Mouse (Mus musculus) thymus, adult 2 months (tissue): ENCODE data around the gene Ciz1.

ENCODE experiments used
- CTCF ChIP-seq: fragments of 200-500 bp; IDR thresholded peaks from 2 replicates; pipeline ENCODE4 v1.5.1; 2012; ENCODE audit warnings: mild to moderate bottlenecking, control low read depth, low read length, moderate library complexity, borderline replicate concordance; ENCODE audit not compliant: control insufficient read depth, poor library complexity, insufficient read depth; ENCODE audit errors: extremely low read depth
- POLR2A ChIP-seq: fragments of 200-500 bp; IDR thresholded peaks from 2 replicates; pipeline ENCODE4 v1.6.1; 2012; ENCODE audit warnings: mild to moderate bottlenecking, low read length, control low read depth, moderate library complexity; ENCODE audit not compliant: control insufficient read depth, poor library complexity, insufficient read depth; ENCODE audit errors: extremely low read depth

GRCm38 (mm10) chr2:32421851-32422251 lies 69.7 kb downstream of the Ciz1 start:
- no peak for TF ChIP-seq CTCF
- TF ChIP-seq POLR2A: no peak
